Mouse (Mus musculus): ENCODE measurements around the gene Ddx52.

DNA sequence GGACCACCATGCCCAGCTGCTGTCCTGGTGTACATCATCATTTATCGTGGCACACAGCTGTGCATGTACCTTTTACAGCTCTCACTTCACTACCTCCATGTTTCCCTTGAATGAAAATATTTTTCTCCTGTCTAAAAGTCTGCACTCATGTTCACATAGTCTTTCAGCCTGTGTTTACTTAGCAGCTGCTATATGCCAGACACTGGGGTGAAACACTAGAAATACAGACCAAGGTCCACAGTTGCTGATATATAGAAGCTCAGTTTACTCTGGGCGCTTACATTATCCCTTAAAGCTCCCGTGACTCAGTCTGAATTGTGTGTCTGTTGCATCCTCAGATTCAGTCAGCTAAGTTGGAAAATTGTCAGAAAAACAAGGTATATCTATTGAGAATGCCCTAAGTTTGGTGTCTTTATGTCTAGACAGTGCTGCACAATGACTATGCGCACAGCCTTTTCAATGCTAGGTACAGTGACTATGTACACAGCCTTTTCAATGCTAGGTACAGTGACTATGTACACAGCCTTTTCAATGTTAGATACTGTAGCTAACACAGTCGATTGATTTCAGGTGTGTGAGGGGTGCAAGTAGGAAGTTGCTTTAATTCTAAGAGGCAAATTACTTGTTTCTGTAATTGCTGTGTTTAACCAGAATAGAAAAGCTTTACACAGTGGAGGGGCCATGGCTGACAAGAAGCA lies 55.5 kb downstream of the Ddx52 start:
- TF ChIP-seq CTCF (IDR thresholded peaks at IDR 0.05; ENCODE audit: control insufficient read depth, insufficient read depth, low read length), result no peak
- TF ChIP-seq POLR2A (IDR thresholded peaks at IDR 0.05; ENCODE audit: borderline replicate concordance, control insufficient read depth, low read depth, low read length), result no peak

All from bone marrow, adult 2 months (tissue).